Mouse (Mus musculus) liver, embryonic 11.5 days (tissue): Measurements from ENCODE around the gene Egfl7. TPM values are rescaled to one million over a fixed set of nuclear protein-coding genes. Genes with fewer than 3 reads are reported as not detected.

Experiments used
- ATAC-seq: fragments of 200-750 bp; cut with Nextera tagmentation; replicated peaks from 2 replicates; pipeline ENCODE4 v1.8.0; 2017; ENCODE audit warnings: moderate number of reproducible peaks, mild to moderate bottlenecking, moderate TSS enrichment, moderate library complexity; ENCODE audit not compliant: low FRiP score
- DNase-seq: peaks from one replicate; pipeline ENCODE4 v3.0.0-alpha.2; 2017; ENCODE audit warnings: low spot score
- H3K27ac ChIP-seq: fragments of 300-500 bp; sonication (generic); 2 replicates; pipeline ENCODE4 v1.5.1; 2014; ENCODE audit warnings: mild to moderate bottlenecking, low read depth, low read length, control low read depth
- H3K27me3 ChIP-seq: fragments of 300-500 bp; sonication (generic); replicated peaks from 2 replicates; pipeline ENCODE4 v1.6.1; 2014; ENCODE audit warnings: low read length, mixed read lengths; ENCODE audit not compliant: control insufficient read depth, insufficient read depth
- H3K36me3 ChIP-seq: fragments of 300-500 bp; sonication (generic); 2 replicates; pipeline ENCODE4 v1.6.1; 2014; ENCODE audit warnings: mild to moderate bottlenecking, low read length, moderate library complexity, mixed read lengths; ENCODE audit not compliant: control insufficient read depth, insufficient read depth
- H3K4me1 ChIP-seq: fragments of 300-500 bp; sonication (generic); replicated peaks from 2 replicates; pipeline ENCODE4 v1.6.1; 2014; ENCODE audit warnings: low read length, mixed read lengths; ENCODE audit not compliant: control insufficient read depth, insufficient read depth
- H3K4me2 ChIP-seq: fragments of 300-500 bp; sonication (generic); 2 replicates; pipeline ENCODE4 v1.6.1; 2014; ENCODE audit warnings: mild to moderate bottlenecking, control low read depth, moderate library complexity
- H3K4me3 ChIP-seq: fragments of 300-500 bp; sonication (generic); 2 replicates; pipeline ENCODE4 v1.5.1; 2014; ENCODE audit warnings: low read depth, low read length, control low read depth
- H3K9ac ChIP-seq: fragments of 300-500 bp; sonication (generic); 2 replicates; pipeline ENCODE4 v1.6.1; 2014; ENCODE audit warnings: low read depth, low read length, control low read depth
- H3K9me3 ChIP-seq: fragments of 300-500 bp; sonication (generic); 2 replicates; pipeline ENCODE4 v1.6.1; 2016; ENCODE audit warnings: low read length, inconsistent platforms, mixed read lengths; ENCODE audit not compliant: control insufficient read depth
- WGBS: fragments of 180-500 bp; shearing (Covaris S2); extraction: QIAGEN DNeasy Blood & Tissue Kit; methylation state at CpG from one replicate; pipeline ENCODE4 v1.1.7; 2014; 5-methylcytosine and 5-hydroxymethylcytosine counted together
- polyA plus RNA-seq: library from polyadenylated mRNA; unstranded; fragments of >200 nt; fragmentation: Nextera tagmentation; extraction: Ambion mirVana; gene quantifications from 2 replicates; pipeline ENCODE4 v1.2.1, GENCODE M21; 2014

Egfl7 gene
- polyA plus RNA-seq, 1 experiment from 2014 or later = 181 TPM

DNA sequence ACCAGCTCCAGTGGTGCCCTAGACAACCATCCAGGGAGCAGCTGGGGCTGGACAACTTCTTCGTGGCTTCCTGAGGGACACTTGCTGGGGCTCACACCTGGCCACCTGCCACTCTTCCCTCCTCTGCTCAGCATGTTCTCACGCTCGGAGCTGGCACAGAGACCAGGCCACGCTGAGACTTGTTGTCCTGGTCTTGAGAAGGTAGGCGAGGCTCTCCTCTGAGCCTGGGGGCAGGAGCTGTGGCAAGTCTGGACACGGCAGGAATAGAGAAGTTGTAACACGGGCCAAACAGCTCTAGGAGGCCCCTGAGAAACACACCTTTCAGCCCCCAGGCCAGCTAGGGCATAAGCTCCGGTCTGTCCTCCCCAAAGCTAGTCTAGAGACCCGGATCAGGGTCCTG, 25.9 kb upstream of the Egfl7 start:
- Histone ChIP-seq H3K9me3 (no peaks in the 10 kb centered on the region), H3K4me3 (no peak overlapping the region), H3K27ac (no peak overlapping the region), H3K36me3 (no peaks in the 10 kb centered on the region), H3K4me1 (peaks cover 20% of the 10 kb centered on the region), H3K27me3 (no peaks in the 10 kb centered on the region), H3K4me2 (no peak overlapping the region), H3K9ac (no peak overlapping the region)
- no peak for DNase-seq
- no peak for ATAC-seq
- WGBS = 73% methylated on average over 9 of the region's 9 CpGs

DNA sequence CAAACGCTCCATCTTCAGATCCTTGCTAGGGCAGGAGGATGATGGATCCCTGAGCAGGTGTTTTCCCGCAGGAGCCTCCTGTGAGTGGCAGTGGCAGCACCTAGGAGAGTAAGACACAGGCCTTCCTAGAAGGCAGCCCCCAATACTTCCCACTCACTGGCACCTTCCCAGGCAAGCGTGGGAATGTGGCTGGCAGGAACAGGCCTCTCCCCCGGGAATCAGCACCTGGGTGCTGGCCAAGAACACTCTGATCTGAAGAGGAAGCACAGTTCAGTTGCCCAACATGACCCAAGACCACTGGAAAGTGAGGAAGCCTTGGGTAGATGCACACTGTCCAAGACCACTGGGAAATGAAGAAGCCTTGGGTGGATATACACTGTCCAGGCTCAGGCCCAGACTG, 24.7 kb upstream of the Egfl7 start:
- DNase-seq (no peak), ATAC-seq (no peak)
- Histone ChIP-seq H3K36me3 (no peaks in the 10 kb centered on the region), H3K4me2 (no peak overlapping the region), H3K27ac (no peak overlapping the region), H3K27me3 (0 out of 2 replicates have a peak, but pooled peaks cover under 1% of the 10 kb centered on the region), H3K9ac (no peak overlapping the region), H3K4me3 (no peak overlapping the region), H3K9me3 (no peaks in the 10 kb centered on the region), H3K4me1 (peaks cover 14% of the 10 kb centered on the region)
- 79% methylated on average over 4 of the region's 4 CpGs for WGBS

DNA sequence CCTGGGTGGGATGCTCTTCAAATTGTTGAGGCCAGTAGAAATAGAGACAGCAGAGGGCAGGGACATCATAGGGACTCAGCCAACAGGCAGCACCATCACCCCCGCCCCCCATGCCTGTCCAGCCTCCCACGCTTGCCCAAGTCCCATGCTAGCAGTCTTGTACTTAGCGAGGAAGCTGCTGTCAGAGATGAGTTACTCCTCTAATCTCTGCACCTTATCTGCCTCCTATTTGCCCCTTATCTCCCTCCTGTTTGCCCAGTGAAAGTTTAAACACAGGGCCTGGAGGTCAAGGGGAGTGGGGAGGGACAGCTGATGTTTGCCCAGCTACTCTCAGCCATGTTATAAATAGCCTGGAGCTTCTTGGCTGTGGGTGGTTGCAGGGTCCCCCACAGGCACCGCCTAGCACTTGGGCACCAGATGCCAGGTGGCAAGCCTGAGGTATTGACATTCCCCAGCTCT, 23.2 kb upstream of the Egfl7 start:
- WGBS = 25% methylated on average over 4 of the region's 4 CpGs
- Histone ChIP-seq H3K9ac (no peak overlapping the region), H3K36me3 (no peaks in the 10 kb centered on the region), H3K4me3 (no peak overlapping the region), H3K9me3 (no peaks in the 10 kb centered on the region), H3K4me2 (no peak overlapping the region), H3K27me3 (0 out of 2 replicates have a peak, but pooled peaks cover 2% of the 10 kb centered on the region), H3K4me1 (peaks cover 13% of the 10 kb centered on the region), H3K27ac (no peak overlapping the region)
- DNase-seq = no peak
- peak; percentile 65 for ATAC-seq

DNA sequence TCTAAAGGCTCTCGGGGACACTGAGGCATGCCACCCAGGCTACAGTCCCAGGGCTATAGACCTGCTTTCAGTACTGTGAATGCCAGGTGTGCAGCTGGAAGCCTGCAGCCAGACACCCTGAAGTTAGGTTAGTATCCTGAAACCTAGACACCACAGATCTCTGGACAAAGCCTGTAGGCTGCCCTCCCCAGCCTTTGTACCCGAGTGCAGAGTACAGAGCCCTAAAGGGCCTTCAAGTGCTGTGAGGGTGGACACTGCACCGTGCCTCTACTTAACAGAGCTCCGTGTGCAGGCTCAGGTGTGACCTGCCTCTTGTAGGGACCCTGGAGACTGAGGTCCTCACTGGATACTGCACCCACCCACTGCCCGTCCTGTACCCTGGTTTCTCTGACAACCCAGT, 19.3 kb upstream of the Egfl7 start:
- Histone ChIP-seq H3K9me3 (no peaks in the 10 kb centered on the region), H3K4me1 (peaks cover 13% of the 10 kb centered on the region), H3K36me3 (no peaks in the 10 kb centered on the region), H3K4me3 (no peak overlapping the region), H3K9ac (no peak overlapping the region), H3K27ac (no peak overlapping the region), H3K4me2 (no peak overlapping the region), H3K27me3 (0 out of 2 replicates have a peak, but pooled peaks cover 2% of the 10 kb centered on the region)
- no peak for ATAC-seq
- 81% methylated on average over 5 of the region's 5 CpGs for WGBS
- DNase-seq = no peak

DNA sequence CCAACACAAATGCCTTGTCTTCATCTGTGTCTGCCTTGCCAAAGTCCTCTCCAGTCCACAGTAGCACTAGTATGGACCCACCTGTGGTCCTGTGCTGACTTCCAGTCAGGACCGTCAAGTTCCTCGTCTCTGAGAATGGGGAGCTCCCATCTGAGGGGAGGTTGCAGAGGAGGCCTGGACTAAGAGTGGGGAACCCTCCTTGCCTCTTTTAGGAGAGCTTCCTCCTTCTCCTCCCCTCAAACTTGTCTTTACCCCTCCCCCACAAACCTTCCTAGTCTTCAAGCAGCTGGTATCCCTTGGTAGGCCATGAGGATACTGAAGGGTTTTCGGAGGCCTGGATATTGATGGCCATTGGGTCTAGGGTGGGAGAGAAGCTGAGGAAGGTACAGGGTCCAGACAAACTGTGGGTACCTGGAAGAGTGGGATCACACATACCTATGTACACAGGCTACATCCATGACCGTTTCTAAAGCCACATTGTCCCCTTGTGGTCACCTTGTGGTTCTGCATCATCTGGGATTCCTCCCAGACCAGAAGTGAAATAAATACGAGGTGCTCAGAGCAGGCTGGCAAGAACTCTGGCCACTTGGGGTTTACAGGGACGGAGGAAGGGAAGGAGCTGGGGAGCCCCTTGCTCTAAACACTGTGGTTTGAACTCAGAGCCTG, 18.3 kb upstream of the Egfl7 start:
- no peak overlapping the region for H3K4me3 ChIP-seq
- peaks cover 9% of the 10 kb centered on the region for H3K4me1 ChIP-seq
- H3K27ac ChIP-seq = no peak overlapping the region
- H3K27me3 ChIP-seq = 0 out of 2 replicates have a peak, but pooled peaks cover 2% of the 10 kb centered on the region
- DNase-seq = no peak
- no peak overlapping the region for H3K9ac ChIP-seq
- no peaks in the 10 kb centered on the region for H3K36me3 ChIP-seq
- no peak overlapping the region for H3K4me2 ChIP-seq
- H3K9me3 ChIP-seq = no peaks in the 10 kb centered on the region
- 35% methylated on average over 6 of the region's 6 CpGs for WGBS
- 0 out of 2 replicates have a peak, but pooled peaks have one; percentile 44 for ATAC-seq

DNA sequence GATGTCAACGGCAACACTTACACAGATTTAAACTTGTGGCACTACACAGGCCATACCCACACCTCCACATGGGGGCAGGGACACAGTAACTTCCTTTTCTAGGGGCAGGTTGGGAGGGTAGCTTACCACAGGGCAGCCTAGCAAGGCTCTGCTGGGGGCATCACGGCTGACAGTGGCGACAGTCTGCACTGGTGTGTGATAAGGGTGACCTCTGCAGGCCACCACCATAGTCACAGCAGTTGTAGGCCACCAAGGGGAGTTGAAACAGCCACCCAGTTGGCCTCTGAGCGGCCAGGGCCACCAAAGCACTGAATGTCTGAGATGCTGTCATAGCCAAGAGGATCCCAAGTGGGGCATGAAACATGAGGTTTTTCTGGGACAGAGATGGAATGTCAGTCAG, 13.6 kb upstream of the Egfl7 start:
- peak; percentile 47 for DNase-seq
- H3K27ac ChIP-seq = no peak overlapping the region

DNA sequence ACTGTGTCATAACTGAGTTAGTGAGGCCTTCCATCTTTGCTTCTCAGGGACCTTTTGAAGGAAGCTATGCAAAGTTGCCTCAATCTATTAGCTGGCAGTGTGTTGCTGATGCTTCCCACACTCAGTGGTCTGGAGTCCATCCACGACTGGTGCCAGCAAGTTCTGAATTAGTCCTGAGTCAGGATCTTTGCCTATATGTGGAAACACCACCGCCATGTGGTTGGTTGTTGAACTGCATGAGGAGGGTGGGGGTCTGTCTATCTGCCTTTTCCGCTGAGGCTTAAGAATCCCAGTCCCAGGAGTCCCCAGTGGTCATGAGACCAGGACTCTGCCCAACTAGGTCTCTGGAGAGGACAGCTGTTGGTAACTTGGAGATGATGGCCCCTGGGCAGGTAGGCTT, 9.8 kb upstream of the Egfl7 start:
- WGBS = 7% methylated on average over 3 of the region's 3 CpGs
- no peak for ATAC-seq
- no peaks in the 10 kb centered on the region for H3K36me3 ChIP-seq
- peak; percentile 64 for DNase-seq
- H3K9ac ChIP-seq = no peak overlapping the region
- no peak overlapping the region for H3K4me2 ChIP-seq
- no peaks in the 10 kb centered on the region for H3K27me3 ChIP-seq
- H3K4me3 ChIP-seq = no peak overlapping the region
- H3K4me1 ChIP-seq = peaks cover 46% of the 10 kb centered on the region
- no peaks in the 10 kb centered on the region for H3K9me3 ChIP-seq
- peak overlapping the region; percentile 93; the same call in 1 of the 2 replicates for H3K27ac ChIP-seq

More for the DNA sequence above, 13.6 kb upstream of the Egfl7 start:
- no peaks in the 10 kb centered on the region for H3K9me3 ChIP-seq
- H3K9ac ChIP-seq = no peak overlapping the region
- H3K36me3 ChIP-seq = no peaks in the 10 kb centered on the region
- ATAC-seq = 0 out of 2 replicates have a peak, but pooled peaks have one; percentile 44
- 8% methylated on average over 4 of the region's 4 CpGs for WGBS
- H3K4me2 ChIP-seq = no peak overlapping the region
- H3K4me3 ChIP-seq = no peak overlapping the region
- H3K4me1 ChIP-seq = peaks cover 11% of the 10 kb centered on the region
- no peaks in the 10 kb centered on the region for H3K27me3 ChIP-seq

DNA sequence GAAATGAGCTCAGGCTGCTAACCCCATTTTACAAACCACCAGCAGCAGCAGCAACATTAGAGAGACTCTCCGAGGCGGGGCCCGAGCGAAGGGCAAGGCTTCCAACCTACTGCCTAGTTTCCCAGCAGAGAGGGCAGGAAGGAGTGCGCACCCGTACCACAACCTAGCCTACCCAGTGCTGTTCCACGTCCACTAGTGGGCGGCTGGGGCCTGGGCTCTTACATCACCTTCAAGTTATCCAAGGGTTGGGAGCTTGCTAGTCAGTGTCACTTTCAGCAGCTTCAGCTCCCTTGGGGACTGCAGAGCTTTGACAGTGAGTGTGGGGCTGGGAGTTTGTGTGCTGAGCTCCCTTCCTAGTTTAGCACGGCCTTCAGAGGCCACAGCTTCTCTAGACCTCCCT, 8.4 kb upstream of the Egfl7 start:
- Histone ChIP-seq H3K36me3 (no peaks in the 10 kb centered on the region), H3K27ac (peak overlapping the region; percentile 93), H3K27me3 (no peaks in the 10 kb centered on the region), H3K4me3 (no peak overlapping the region), H3K9ac (peak overlapping the region; percentile 58), H3K9me3 (no peaks in the 10 kb centered on the region), H3K4me1 (peaks cover 59% of the 10 kb centered on the region), H3K4me2 (peak overlapping the region; percentile 38)
- WGBS = 42% methylated on average over 9 of the region's 9 CpGs
- no peak for DNase-seq
- ATAC-seq = peak; percentile 22; the same call in 1 of the 2 replicates

DNA sequence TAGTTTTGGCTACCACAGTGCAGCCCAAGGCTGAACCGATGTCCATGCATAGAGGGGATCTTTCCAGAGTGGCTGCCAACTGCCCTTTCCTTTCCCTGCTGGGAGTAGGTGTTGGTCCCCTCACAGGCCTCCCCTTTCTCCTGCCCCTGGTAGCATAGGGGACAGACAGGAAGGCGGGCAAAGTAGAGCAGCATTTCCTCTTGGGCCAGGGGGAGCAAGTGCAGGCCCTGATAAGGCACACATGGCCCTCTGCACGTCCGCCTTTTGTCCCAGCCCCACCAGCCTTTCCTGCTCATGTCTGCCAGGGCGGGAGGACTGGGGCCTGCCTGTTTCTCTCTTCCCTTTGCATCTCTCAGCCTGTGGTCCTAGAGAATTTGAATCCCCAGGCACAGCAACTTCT, 8.0 kb upstream of the Egfl7 start:
- Histone ChIP-seq H3K4me2 (peak overlapping the region; percentile 38), H3K27me3 (no peaks in the 10 kb centered on the region), H3K27ac (peak overlapping the region; percentile 93), H3K36me3 (no peaks in the 10 kb centered on the region), H3K9ac (peak overlapping the region; percentile 58), H3K9me3 (no peaks in the 10 kb centered on the region), H3K4me3 (no peak overlapping the region; the same call in 1 of the 2 replicates), H3K4me1 (peaks cover 62% of the 10 kb centered on the region)
- 26% methylated on average over 5 of the region's 5 CpGs for WGBS
- ATAC-seq = peak; percentile 72
- peak; percentile 74 for DNase-seq
